Comparison of ENCODE assay signal across 21 mouse cellular contexts in genomic region chr19:5558169-5558568, GRCm38 (mm10). TPM values are rescaled to one million over a fixed set of nuclear protein-coding genes. Genes with fewer than 3 reads are reported as not detected.
DNase-seq lines count a peak whose midpoint lies in the region; ATAC-seq lines count a peak whose summit lies in the region.
"Had no signal": no experiment of that assay in that cellular context is flagged by ENCODE, and none has a peak within 500 bp of the region (broad histone marks: within the 10 kb centered on the region; RNA-seq: fewer than 3 reads in every experiment).

No protein-coding gene starts in this region.

- no peaks in the 10 kb centered on the region for H3K36me3 ChIP-seq in embryonic facial prominence, embryonic 13.5 days
- no peaks in the 10 kb centered on the region for H3K36me3 ChIP-seq in embryonic facial prominence, embryonic 10.5 days (replicated peaks)
- H3K36me3 ChIP-seq: G1E; midbrain, embryonic 12.5 days had no signal

- H3K27ac ChIP-seq in embryonic facial prominence, embryonic 13.5 days = no peak overlapping the region
- H3K27ac ChIP-seq in embryonic facial prominence, embryonic 10.5 days (replicated peaks) = no peak overlapping the region
- H3K27ac ChIP-seq: left cerebral cortex, adult 2 months; midbrain, embryonic 12.5 days had no signal

- H3K4me2 ChIP-seq in embryonic facial prominence, embryonic 13.5 days = peak overlapping the region; percentile 12
- H3K4me2 ChIP-seq: midbrain, embryonic 12.5 days had no signal

- no peaks in the 10 kb centered on the region for H3K9me3 ChIP-seq in embryonic facial prominence, embryonic 13.5 days
- no peaks in the 10 kb centered on the region for H3K9me3 ChIP-seq in embryonic facial prominence, embryonic 10.5 days
- H3K9me3 ChIP-seq: midbrain, embryonic 12.5 days had no signal

- H3K4me3 ChIP-seq in embryonic facial prominence, embryonic 13.5 days = peak overlapping the region; percentile 43
- no peak overlapping the region for H3K4me3 ChIP-seq in embryonic facial prominence, embryonic 10.5 days
- H3K4me3 ChIP-seq: erythroblast, embryonic 14.5 days; left cerebral cortex, adult 2 months; midbrain, embryonic 12.5 days had no signal

- H3K27me3 ChIP-seq in embryonic facial prominence, embryonic 13.5 days = peaks cover 80% of the 10 kb centered on the region
- H3K27me3 ChIP-seq in embryonic facial prominence, embryonic 10.5 days (replicated peaks; ENCODE audit: low read depth, poor library complexity, severe bottlenecking) = peaks cover 99% of the 10 kb centered on the region

- H3K4me1 ChIP-seq in embryonic facial prominence, embryonic 13.5 days = peaks cover 24% of the 10 kb centered on the region
- H3K4me1 ChIP-seq in embryonic facial prominence, embryonic 10.5 days = peaks cover 36% of the 10 kb centered on the region

- 0 out of 2 replicates have a peak overlapping the region, but pooled peaks have one; percentile 7 for H3K9ac ChIP-seq in embryonic facial prominence, embryonic 13.5 days
- H3K9ac ChIP-seq: midbrain, embryonic 12.5 days had no signal

- WGBS in embryonic facial prominence, embryonic 13.5 days = 47% methylated on average over 7 of the region's 7 CpGs
- 47% methylated on average over 7 of the region's 7 CpGs for WGBS in embryonic facial prominence, embryonic 10.5 days

- no peak for DNase-seq in embryonic facial prominence, embryonic 10.5 days (ENCODE audit: low spot score)
- DNase-seq in kidney, adult 9 months = peak; percentile 76
- DNase-seq in kidney, postnatal 36 days = peak; percentile 73 to 78
- DNase-seq in thymus, postnatal 4 days = no peak
- no peak for DNase-seq in lung, postnatal 14 days
- DNase-seq in retina, postnatal 1 day = no peak
- DNase-seq: cerebellum, adult 9-11 months; heart, adult 18-20 months; heart, postnatal 4 days; thymus, adult 18-20 months had no signal

- no peak for ATAC-seq in embryonic facial prominence, embryonic 13.5 days (ENCODE audit: insufficient number of reproducible peaks, insufficient read depth, low FRiP score, low TSS enrichment, low read depth)
- no peak for ATAC-seq in megakaryocyte, adult 5-6 weeks (ENCODE audit: poor library complexity, severe bottlenecking)
- ATAC-seq: CD4-positive, CD25-positive, alpha-beta regulatory T cell, adult 4 months; forebrain, embryonic 16.5 days had no signal

RNA-seq across cellular contexts. Expression of gene Ovol1, which starts 2.3 kb away (rescaled TPM):
- 5.8 and 6.4 TPM in 2 replicates for polyA plus RNA-seq in embryonic facial prominence, embryonic 13.5 days (2015; fragmentation: Nextera tagmentation; extraction: Ambion mirVana)
- polyA plus RNA-seq in embryonic facial prominence, embryonic 10.5 days (2016; fragmentation: Nextera tagmentation; extraction: Ambion mirVana) = 0.83 and 1.3 TPM in 2 replicates
- total RNA-seq in megakaryocyte, adult 5-6 weeks (2015) = 0.07 and 0.14 TPM in 2 replicates
- total RNA-seq in megakaryocyte, adult 5-6 weeks (2017) = 0.07 TPM in 1 of 2 replicates, not detected in the other
- total RNA-seq: gastrocnemius, adult 8-10 months; heart, adult 18-20 months; heart, postnatal 4 days; left cerebral cortex, adult 2 months had no signal
- polyA plus RNA-seq: CD4-positive, CD25-positive, alpha-beta regulatory T cell, adult 4 months; G1E; heart, embryonic 14.5 days; neural tube, embryonic 14.5 days had no signal

RNA-seq across cellular contexts. Expression of gene Ap5b1, which starts 9.7 kb away (rescaled TPM):
- polyA plus RNA-seq in embryonic facial prominence, embryonic 13.5 days (2015; fragmentation: Nextera tagmentation; extraction: Ambion mirVana) = 3.1 and 3.3 TPM in 2 replicates
- polyA plus RNA-seq in embryonic facial prominence, embryonic 10.5 days (2016; fragmentation: Nextera tagmentation; extraction: Ambion mirVana) = 2.1 and 2.6 TPM in 2 replicates
- 18.3 and 23.2 TPM in 2 replicates for total RNA-seq in megakaryocyte, adult 5-6 weeks (2015)
- total RNA-seq in megakaryocyte, adult 5-6 weeks (2017) = 16.4 and 22.5 TPM in 2 replicates

RNA-seq across cellular contexts. Expression of gene Rnaseh2c, which starts 43.5 kb away (rescaled TPM):
- 136 and 162 TPM in 2 replicates for polyA plus RNA-seq in embryonic facial prominence, embryonic 13.5 days (2015; fragmentation: Nextera tagmentation; extraction: Ambion mirVana)
- 174 and 177 TPM in 2 replicates for polyA plus RNA-seq in embryonic facial prominence, embryonic 10.5 days (2016; fragmentation: Nextera tagmentation; extraction: Ambion mirVana)
- total RNA-seq in megakaryocyte, adult 5-6 weeks (2015) = 116 and 125 TPM in 2 replicates
- 94.6 and 136 TPM in 2 replicates for total RNA-seq in megakaryocyte, adult 5-6 weeks (2017)

RNA-seq across cellular contexts. Expression of gene Snx32, which starts 47.8 kb away (rescaled TPM):
- 9.7 and 11.7 TPM in 2 replicates for polyA plus RNA-seq in embryonic facial prominence, embryonic 13.5 days (2015; fragmentation: Nextera tagmentation; extraction: Ambion mirVana)
- 6.3 and 8.4 TPM in 2 replicates for polyA plus RNA-seq in embryonic facial prominence, embryonic 10.5 days (2016; fragmentation: Nextera tagmentation; extraction: Ambion mirVana)
- 2.7 and 4.8 TPM in 2 replicates for total RNA-seq in megakaryocyte, adult 5-6 weeks (2015)
- 1.5 and 3.0 TPM in 2 replicates for total RNA-seq in megakaryocyte, adult 5-6 weeks (2017)

RNA-seq across cellular contexts. Expression of gene Kat5, which starts 51.9 kb away (rescaled TPM):
- 55.8 and 60.0 TPM in 2 replicates for polyA plus RNA-seq in embryonic facial prominence, embryonic 13.5 days (2015; fragmentation: Nextera tagmentation; extraction: Ambion mirVana)
- 59.7 and 60.7 TPM in 2 replicates for polyA plus RNA-seq in embryonic facial prominence, embryonic 10.5 days (2016; fragmentation: Nextera tagmentation; extraction: Ambion mirVana)
- total RNA-seq in megakaryocyte, adult 5-6 weeks (2015) = 34.2 and 47.8 TPM in 2 replicates
- 69.4 and 73.9 TPM in 2 replicates for total RNA-seq in megakaryocyte, adult 5-6 weeks (2017)

Comparison
In these comparisons a context has a peak if more than half of its experiments do, and no peak if none do; other contexts are left out.
1. DNase-seq: peak in kidney, adult 9 months (single experiment) and kidney, postnatal 36 days (2 of 2); none in embryonic facial prominence, embryonic 10.5 days (single experiment), thymus, postnatal 4 days (single experiment), lung, postnatal 14 days (single experiment) and retina, postnatal 1 day (single experiment).